Mouse (Mus musculus): ENCODE data around the gene Polr3b. TPM values are rescaled to one million over a fixed set of nuclear protein-coding genes. Genes with fewer than 3 reads are reported as not detected.

The Polr3b gene
- total RNA-seq, 2 experiments from 2014 or later, result 17.6 to 18.0 TPM

DNA sequence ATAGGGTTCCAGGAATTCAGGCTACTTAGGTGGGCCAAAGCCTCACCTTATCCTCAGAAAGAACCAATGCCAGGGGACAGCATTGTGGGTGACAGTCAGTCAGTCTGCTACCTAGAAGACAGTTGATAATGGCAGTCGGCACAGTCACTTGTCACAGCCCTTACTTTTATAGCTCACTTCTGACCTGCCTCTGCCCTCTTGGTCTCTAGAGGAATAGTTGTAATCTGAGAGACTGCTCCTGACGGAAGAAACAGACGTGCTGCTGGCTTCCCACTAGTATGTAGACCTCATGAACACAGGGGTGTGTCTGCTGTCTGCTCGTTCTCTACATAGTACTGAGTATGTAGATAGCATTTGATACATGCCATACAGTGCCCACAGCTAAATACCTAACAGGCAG is 11.8 kb upstream of the Polr3b start:
- intact Hi-C loops (cut with DNase I), result loop anchor here (10.0 kb wide), 1 partner anchor 76 kb away; the partner anchor contains the start of gene Ckap4
- no peak for DNase-seq

DNA sequence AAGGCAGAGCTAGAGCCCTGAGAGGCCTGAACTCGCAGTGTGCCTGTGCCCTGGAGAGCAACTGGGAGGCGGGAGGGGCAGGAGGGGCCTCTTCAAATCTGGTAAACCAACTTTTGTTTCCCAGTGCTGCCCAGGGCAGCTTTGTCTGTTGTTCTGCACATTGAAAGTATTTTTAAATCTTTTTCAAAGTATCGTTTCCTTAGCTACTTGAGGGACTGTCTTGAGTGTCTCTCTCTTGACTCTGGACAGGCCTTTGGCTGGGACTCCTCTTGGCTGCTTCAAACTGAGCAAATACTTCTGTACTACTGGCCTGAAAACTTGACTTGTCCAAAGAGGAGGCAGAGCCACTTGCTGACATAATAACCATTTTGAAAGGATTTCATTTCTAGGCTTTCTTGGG is 11.3 kb upstream of the Polr3b start:
- intact Hi-C loops (cut with DNase I), result loop anchor here (10.0 kb wide), 1 partner anchor 76 kb away; the partner anchor contains the start of gene Ckap4

DNA sequence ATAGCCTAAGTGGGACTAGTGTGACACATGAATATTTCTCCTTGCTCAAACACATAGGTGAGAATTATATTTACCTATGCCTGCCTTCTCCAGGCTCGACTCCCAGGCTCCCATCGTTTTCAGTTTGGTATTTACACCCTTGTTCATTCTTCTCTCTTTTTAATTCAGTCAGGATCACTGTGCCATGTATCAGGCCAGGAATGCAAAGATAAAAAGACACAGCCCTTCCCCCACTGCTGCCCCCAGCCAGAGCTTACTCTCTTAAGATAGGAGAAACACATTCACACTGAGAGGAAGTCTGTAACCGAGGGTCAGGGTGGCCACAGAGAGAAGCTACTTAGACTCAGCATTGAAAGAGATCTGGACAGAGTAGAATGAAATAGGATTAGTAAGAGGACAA is 10.4 kb upstream of the Polr3b start:
- no peak for DNase-seq
- intact Hi-C loops (cut with DNase I), result loop anchor here (10.0 kb wide), 1 partner anchor 77 kb away; the partner anchor contains the start of gene Ckap4

More for the DNA sequence above, 11.3 kb upstream of the Polr3b start:
- DNase-seq, result no peak

DNA sequence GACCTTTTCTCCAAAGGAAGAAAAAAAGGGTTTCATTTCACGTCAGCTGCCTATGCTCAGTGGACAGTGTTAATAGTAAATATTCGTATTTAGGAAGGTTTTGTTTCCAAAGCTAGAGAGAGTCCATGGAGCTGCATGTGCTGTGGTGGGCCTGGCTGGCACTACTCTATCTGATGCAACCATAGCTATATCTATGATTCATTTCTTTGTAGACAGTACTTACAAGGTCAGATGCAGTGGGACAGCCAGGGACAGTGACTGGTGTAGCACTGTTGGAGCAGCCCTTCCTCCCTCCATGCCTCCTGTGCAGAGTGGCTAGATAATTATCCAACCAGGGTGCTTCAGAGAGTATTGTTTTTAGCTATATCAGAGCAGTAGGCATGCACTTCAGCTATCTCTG is 9.8 kb upstream of the Polr3b start:
- DNase-seq, result no peak
- intact Hi-C loops (cut with DNase I), result loop anchor here (10.0 kb wide), 1 partner anchor 77 kb away; the partner anchor contains the start of gene Ckap4

DNA sequence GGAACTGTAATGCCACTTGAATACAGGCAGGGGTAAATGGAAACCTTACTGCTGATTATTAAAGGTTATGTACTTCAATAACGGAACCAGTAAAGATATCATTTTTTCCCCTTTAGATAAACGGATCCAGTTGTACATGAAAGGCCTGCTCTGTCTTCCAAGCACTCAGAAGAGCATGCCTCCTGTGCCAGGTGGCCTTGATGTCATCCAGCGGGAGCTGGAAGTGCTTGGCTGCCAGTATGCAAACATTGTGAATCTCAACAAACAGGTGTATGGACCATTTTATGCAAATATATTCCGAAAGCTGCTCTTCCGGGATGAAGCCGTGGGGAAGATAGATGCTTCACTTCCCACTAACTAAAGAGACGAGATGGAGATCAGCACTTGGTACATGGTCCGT is 8.7 kb upstream of the Polr3b start:
- intact Hi-C loops (cut with DNase I), result loop anchor here (10.0 kb wide), 1 partner anchor 79 kb away; the partner anchor contains the start of gene Ckap4
- DNase-seq, result no peak

DNA sequence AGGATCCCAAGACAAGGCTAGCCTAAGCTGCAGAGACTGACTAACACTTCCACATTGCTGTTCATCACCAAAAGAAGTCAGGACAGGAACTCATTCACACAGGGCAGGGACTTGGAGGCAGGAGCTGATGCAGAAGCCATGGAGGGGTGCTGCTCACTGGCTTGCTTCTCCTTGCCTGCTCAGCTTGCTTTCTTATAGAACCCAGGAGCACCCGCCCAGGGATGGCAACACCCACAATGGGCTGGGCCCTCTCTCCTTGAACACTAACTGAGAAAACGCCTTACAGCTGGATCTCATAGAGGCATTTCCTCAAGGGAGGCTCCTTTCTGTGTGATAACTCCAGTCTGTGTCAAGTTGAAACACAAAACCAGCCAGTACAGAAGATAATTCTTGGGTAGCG is 7.0 kb upstream of the Polr3b start:
- intact Hi-C loops (cut with DNase I), result loop anchor here (10.0 kb wide), 1 partner anchor 80 kb away; the partner anchor contains the start of gene Ckap4
- no peak for DNase-seq

DNA sequence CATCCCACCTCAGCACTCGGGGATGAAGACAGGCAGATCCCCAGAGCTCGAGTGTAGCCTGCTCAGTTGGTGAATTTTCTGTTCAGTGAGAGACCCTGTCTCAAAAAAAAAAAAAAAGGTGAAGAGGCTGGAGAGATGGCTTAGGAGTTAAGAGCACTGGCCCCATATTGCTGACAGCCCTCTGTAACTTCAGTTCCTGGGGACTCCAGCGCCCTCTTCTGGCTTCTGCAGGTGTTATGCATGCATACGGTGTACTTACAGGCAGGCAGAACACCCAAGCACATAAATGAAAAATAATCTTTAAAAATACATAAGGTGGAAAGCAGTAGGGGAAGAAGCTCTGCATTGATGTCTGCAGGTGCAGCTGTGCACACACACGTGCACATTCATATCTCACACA is 9.1 kb downstream of the Polr3b start:
- DNase-seq, result peak; percentile 39

DNA sequence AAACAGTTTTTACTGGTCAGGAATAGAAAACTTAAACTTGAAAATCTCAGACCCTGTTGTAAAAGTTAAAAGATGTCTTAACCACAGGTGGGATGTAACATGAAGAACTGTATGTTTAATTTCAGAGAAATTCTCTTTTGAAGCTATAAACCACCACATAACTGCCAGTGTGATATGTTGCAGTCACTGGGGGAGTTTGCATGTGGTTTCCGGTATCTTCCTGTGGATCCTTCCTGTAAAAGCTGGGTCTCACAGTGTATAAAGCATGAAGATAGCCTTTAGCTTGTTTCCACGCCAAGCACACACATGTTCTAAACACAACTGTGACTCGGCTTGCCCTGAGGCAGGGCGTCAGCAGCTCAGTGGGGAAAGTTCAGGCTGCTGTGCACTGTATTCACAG is 9.9 kb downstream of the Polr3b start:
- intact Hi-C loops (cut with DNase I), result no loop called here
- no peak for DNase-seq

More for the DNA sequence above, 9.1 kb downstream of the Polr3b start:
- intact Hi-C loops (cut with DNase I), result no loop called here

DNA sequence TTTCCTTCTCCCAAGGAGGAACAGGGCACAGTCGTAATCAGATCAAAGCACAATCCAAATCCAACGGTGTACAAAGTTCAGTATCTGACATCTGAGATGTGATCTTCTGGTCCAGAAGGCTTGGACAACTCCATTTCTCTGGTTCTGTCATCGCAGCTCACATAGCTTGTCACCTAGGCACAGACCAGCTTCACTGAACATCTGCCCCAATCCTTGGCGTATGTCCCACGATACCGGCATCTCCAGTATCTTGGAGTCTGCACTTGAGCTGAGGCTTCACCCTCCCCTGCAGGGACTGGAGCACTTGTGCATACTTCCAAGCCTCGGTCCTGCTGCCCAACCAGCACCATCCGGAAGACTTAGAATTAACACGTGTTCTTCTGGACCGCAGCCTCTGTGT is 14.6 kb downstream of the Polr3b start:
- intact Hi-C loops (cut with DNase I), result no loop called here
- no peak for DNase-seq

DNA sequence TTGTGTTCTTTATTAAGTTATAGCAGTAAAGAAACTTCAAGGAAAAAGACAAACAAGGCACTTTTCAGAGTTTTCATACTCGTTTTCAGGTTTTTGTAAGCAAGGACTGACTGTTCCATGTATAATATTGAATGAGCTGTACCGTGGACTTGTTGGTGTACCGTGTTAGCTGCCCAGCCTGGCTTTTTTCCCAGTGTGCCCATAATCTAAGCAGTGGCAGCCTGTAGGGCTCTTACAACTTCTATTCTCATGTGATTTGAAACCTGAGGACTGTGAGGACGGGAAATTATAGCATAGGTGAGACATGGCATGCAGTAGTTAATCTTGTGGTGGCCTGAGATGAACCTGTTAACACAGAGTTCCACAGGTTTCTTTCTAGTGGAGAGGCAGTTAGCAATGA is 16.3 kb downstream of the Polr3b start:
- intact Hi-C loops (cut with DNase I), result no loop called here

DNA sequence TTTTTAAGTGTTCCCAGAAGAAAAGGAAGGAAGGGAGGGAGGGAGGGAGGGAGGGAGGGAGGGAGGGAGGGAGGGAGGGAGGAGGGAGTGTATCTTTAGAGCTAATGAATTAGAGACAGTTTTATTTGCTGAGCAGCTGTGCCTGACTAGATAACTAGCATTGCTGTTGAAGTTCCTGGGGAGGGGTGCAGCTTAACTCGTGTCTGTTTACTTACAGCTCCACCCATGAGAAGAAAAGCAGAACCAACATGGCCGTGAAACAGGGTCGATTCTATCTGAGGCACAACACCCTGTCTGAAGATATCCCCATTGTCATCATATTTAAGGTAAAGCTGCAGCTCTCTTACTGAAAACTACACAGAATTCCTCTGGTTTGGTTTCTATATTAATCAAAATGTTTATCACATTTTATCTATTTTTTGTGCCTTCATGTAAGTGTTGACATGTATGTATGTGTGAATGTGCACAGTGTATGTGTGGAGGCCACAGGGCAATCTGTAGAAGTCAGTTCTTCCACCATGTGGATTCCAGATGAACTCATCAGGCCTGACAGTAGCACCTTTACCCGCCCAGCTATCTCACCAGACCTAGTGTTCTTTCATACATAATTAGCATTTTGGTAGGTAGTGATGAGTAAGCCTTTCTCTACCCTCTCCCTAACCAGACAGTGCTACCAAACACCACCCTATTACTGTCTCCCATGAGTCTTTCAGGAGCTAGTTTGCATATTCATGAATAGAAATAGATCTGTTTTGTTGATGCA is 17.6 kb downstream of the Polr3b start:
- intact Hi-C loops (cut with DNase I), result loop anchor here (5.0 kb wide), 1 partner anchor 408 kb away; no protein-coding TSS in a partner anchor

More for the DNA sequence above, 16.3 kb downstream of the Polr3b start:
- DNase-seq, result no peak

DNA sequence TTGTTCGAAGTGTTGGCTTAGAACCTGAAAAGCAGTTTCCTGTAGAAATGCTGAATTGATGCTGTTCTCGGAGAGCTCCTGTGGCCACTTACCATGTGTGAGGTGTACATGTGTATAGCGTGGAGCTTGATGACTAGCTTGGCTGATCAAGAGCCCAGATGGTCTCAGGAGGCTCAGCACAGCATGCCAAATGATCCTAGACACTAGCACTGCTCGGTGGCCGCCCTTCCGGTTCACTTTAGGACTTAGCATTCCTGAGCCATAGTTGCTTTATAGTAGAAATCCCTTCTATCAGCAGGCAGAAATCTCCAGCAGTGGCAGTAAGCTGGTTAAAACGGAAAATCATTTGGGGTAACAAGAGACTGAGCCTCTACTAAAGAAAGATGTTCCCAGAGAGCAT is 18.8 kb downstream of the Polr3b start:
- intact Hi-C loops (cut with DNase I), result loop anchor here (5.0 kb wide), 1 partner anchor 406 kb away; no protein-coding TSS in a partner anchor
- no peak for DNase-seq

More for the DNA sequence above, 17.6 kb downstream of the Polr3b start:
- no peak for DNase-seq

DNA sequence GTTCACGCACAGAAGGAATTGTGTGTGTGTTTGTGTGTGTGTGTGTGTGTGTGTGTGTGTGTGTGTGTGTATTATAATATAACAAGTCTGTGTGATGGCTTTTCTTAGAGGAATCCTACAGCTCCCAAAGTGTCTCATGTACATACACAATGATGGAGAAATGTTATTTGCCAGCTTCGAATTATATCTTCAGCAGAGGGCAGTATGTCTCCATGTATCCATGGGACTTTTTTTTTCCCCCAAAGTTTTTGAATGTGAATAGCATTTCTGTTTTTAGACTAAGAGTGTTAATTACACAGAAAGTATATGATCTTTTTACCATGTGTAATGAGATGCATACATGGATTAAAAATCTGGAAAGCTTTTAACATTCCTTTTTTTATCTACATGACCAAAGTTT is 19.5 kb downstream of the Polr3b start:
- DNase-seq, result no peak
- intact Hi-C loops (cut with DNase I), result loop anchor here (5.0 kb wide), 1 partner anchor 406 kb away; no protein-coding TSS in a partner anchor

DNA sequence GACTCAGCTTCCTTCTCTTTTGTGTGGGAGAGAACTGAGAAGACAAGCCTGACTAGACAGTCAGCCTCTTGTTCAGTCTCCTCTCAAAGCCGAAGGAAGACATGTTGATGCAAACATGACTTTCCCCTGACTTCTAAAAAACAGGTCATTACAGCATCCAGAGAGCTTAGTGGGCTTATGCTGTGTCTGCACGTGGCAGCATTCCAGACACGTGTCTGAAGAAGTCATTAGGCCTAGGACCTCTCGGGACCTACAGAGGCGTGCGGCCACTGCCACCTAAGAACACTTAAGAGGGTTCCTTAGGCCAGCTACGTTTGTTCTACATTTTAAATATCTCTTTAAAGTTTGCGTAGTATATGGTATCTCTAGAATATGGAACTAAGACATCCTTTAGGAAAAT is 23.8 kb downstream of the Polr3b start:
- intact Hi-C loops (cut with DNase I), result no loop called here
- no peak for DNase-seq

DNA sequence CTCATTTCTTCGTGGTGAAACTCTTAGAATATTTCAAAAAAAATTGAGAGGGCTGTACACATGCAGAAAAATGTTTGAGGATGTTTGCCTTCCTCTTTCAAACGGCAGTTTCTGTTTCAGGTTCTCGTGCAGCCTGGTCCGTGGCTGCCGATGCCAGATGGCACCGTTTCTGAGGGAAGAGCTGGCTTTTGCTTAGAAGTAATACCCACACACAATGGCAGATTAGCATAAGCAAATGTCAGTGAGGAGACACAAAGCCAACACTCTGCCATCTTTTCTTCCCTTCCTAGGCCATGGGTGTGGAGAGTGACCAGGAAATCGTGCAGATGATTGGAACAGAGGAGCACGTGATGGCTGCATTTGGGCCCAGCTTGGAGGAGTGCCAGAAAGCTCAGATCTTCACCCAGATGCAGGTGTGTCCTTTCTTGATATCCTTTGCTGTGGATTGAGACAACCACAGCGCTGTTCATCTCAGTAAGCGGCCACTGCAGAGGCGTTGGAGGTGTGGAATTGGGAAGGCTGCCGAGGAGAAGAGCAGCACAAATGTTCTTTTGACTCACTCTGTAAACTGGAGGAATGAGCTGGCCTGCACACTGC is 24.5 kb downstream of the Polr3b start:
- DNase-seq, result peak; percentile 35
- intact Hi-C loops (cut with DNase I), result no loop called here

DNA sequence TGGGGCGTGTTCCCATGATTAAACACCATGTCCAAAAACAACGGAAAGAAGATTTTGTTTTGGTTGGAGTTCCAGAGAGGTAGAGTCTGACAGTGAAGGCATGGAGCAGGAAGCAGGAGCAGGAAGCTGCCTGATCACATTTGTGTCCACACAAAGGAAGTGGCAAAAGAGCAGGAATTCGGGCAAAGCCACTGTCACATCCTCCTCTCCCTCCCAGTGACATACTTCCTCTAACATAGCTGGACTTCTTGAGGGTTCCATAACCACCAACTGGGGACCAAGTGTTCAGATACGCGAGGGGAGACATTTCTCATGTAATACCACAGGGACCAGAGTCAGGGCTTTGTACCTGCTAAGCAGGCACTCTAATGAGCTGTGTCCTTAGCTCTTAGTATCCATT is 25.2 kb downstream of the Polr3b start:
- no peak for DNase-seq
- intact Hi-C loops (cut with DNase I), result no loop called here

DNA sequence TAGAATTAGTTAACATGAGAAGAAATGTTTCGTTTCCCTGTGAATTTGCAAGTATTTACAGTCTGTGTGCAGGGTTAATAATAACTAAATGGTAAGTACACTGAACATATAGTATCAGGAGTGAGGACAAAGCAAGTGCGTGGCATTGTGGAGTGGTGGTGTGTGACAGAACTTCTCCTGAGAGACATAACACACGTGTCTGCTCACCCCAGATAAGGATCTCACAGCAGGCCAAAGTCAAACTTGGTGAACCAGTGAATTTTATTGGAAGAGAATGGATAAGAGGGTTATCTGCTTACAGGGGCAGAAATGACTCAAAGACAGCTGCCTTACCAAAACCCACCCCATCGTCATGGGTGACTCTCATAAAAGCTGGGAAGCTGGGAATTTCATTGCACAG is 26.8 kb downstream of the Polr3b start:
- intact Hi-C loops (cut with DNase I), result no loop called here
- DNase-seq, result no peak

DNA sequence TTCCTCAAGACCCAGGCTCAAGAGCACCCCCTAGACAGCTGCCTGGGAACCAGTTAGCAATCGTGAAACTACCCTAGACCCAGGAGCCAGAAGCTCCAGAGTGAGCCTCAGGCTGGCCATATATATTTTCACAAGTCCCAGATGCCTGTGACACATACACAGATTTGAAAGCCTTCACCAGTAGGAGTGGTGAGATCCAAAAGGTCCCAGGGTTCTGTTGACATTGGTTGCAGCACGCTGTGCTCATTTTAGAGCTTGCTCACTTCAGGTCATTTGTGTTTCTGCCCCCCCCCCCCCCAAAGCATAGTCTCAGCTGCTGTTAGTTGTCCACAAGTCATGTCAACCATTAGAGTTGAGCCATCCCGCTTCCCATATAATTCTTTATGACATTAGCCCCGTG is 31.9 kb downstream of the Polr3b start:
- intact Hi-C loops (cut with DNase I), result no loop called here

DNA sequence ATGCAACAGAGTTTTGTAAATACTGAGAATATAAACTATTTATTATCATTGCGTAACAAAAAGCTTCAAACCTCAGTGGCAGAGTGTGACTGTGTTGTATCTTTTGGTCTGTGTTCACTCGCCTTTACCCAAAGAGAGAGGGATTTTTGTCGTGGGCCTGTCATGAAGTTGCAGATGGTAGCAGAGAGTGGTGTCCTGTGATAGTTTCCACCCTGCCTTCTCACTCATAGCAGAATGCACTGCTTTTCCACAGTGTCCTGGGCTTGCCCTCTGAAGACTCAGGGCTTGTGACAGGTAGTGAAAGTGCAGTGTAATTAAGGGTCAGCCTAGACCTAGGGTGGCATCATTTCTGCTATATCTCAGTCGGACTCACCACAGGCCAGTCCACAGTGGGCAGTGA is 32.6 kb downstream of the Polr3b start:
- DNase-seq, result no peak
- intact Hi-C loops (cut with DNase I), result no loop called here

More for the DNA sequence above, 31.9 kb downstream of the Polr3b start:
- DNase-seq, result no peak

DNA sequence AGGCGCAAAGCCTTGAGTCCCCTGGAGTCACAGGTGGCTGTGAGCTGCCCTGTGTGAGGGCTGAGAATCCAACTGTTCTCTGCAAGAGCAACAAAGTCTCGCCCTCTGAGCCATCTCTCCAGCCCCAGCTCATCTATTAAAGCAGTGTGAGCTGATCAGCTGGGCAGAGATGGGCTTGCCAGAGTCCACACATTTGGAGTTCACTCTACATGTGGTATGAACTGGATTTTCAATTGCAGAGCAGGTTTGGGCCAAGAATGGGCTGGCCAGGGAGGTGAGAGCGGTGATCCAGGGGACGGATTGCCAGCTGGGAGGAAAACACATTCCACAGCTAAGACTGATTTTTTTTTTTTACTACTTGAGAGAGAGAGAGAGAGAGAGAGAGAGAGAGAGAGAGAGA is 34.5 kb downstream of the Polr3b start:
- intact Hi-C loops (cut with DNase I), result no loop called here
- DNase-seq, result peak; percentile 8

DNA sequence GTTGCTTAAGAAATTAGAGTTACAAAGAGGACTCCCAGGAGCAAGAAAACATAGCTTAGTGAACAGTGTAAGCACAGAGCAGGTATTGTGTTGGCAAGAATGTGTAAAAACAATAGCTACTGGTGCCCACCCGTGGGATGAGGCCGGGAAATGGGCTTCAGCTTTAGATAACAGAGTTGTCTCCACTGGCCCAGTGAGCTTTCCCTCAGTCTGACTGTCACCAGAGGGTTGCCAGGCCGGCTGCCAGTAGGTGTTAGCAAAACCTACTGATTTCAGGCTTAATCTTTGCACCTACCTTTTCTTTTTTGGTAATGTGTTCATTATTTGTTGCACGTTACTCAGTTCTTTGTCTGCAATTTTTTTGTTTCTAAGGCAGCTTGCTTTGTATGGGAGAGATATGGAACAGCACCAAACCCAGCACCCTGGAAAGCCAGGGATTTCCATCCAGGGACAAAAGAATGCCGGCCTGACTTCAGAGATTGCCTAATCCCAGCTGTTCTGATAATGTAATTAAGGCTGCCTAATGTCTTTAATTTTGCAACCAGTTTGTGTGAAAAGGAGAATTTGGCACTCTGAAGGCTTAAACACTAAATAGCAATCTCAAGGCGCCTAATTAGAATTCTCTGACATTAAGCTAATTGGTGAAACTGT is 35.5 kb downstream of the Polr3b start:
- DNase-seq, result no peak
- intact Hi-C loops (cut with DNase I), result no loop called here
